Mouse (Mus musculus): ENCODE measurements around the gene Ndufaf2.

DNA sequence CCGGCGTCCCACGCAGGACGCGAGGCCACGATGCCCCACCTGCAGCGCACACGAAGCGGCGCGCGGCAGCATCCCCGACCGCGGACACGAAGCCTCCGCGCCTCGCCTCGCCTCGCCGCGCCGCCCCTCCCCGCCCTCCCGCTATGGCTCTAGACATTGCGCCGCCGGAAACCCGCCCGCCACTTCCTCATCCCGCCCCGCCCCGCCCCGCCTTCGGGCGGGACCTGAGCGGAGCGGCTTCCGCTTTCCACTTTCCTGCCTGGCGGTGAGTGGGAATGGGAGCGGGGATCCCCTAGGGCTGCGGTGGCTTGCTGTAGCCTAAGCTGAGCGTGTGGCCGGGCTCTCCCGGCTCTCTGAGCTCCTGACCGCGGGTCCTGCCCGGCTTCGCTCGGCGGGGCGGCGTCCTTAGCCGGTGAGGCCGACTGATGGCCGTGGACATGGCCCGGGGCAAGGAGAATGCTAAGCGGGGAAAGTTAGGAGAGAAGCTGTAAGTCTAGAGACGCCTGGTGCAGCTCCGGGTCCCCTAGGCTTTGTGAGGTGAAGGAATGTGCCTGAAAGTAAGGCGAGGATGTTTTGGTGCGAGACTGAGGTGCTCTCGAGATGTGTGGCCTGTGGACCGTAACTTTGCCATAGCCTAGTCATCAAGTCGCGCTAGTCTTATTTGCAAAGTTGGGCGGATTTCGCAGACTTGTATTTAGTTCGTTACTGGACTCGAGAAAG is 114.0 kb downstream of the Ndufaf2 start, which contains the start of gene Smim15:
- TF ChIP-seq CTCF (IDR thresholded peaks at IDR 0.05; ENCODE audit: low read depth, low read length): no peak
- no peak for TF ChIP-seq GATA1 (IDR thresholded peaks at IDR 0.05; ENCODE audit: borderline replicate concordance, low read length)
- no peak for TF ChIP-seq POLR2AphosphoS5 (IDR thresholded peaks at IDR 0.05; ENCODE audit: insufficient replicate concordance, low read depth, low read length)
- no peak for TF ChIP-seq TAL1 (conservative IDR thresholded peaks at IDR 0.05; ENCODE audit: low read depth, low read length)
